Mouse (Mus musculus) CH12.LX (cell line): ENCODE results near the gene Elavl2. TPM values are rescaled to one million over a fixed set of nuclear protein-coding genes. Genes with fewer than 3 reads are reported as not detected.

Experiments
- DNase-seq: peaks from one replicate; pipeline ENCODE4 v3.0.0-alpha.2; 2013; ENCODE audit errors: extremely low read depth
- H3K27ac ChIP-seq: 2 replicates; pipeline ENCODE4 v1.5.1; 2012; ENCODE audit warnings: low read depth, mild to moderate bottlenecking, control low read depth, moderate library complexity; ENCODE audit not compliant: insufficient read depth
- H3K27me3 ChIP-seq: replicated peaks from 2 replicates; pipeline ENCODE3; 2012; ENCODE audit warnings: inconsistent platforms
- H3K36me3 ChIP-seq, 2 experiments: replicated peaks in 1 of 2; 2 replicates each; pipeline versions ENCODE3 to v1.6.1; 2012; ENCODE audit warnings: inconsistent platforms in 1 of 2, low read length in 1 of 2, mild to moderate bottlenecking in 1 of 2, mixed read lengths in 1 of 2, moderate library complexity in 1 of 2; ENCODE audit not compliant: control insufficient read depth in 1 of 2, insufficient read depth in 1 of 2
- H3K4me1 ChIP-seq, 2 experiments: 2 replicates each; pipeline ENCODE4 v1.6.1; 2012; ENCODE audit warnings: inconsistent platforms in 1 of 2, moderate library complexity in 1 of 2; ENCODE audit not compliant: insufficient read depth in 2 of 2, control insufficient read depth in 1 of 2
- H3K4me2 ChIP-seq: 2 replicates; pipeline ENCODE4 v1.6.1; 2012; ENCODE audit warnings: low read depth, mild to moderate bottlenecking, control low read depth; ENCODE audit not compliant: poor library complexity, insufficient read depth, severe bottlenecking
- H3K4me3 ChIP-seq, 3 experiments: fragments of 150-350 bp in 1 of 3; sonication (generic) in 1 of 3; replicated peaks in 1 of 3; 2 replicates each; pipeline versions ENCODE3 to v1.5.1; 2011 to 2012; ENCODE audit warnings: low read depth in 2 of 3, low read length in 2 of 3, mild to moderate bottlenecking in 2 of 3, moderate library complexity in 2 of 3, control low read depth in 1 of 3, improper control_type of control experiment in 1 of 3, inconsistent platforms in 1 of 3, mixed read lengths in 1 of 3; ENCODE audit not compliant: poor library complexity in 1 of 3
- H3K79me2 ChIP-seq: replicated peaks from 2 replicates; pipeline ENCODE4 v1.6.1; 2012; ENCODE audit warnings: mild to moderate bottlenecking, moderate library complexity; ENCODE audit not compliant: control insufficient read depth, poor library complexity, insufficient read depth, severe bottlenecking; ENCODE audit errors: extremely low read depth
- H3K9ac ChIP-seq: 2 replicates; pipeline ENCODE4 v1.6.1; 2012; ENCODE audit warnings: low read depth, mild to moderate bottlenecking, control low read depth, moderate library complexity; ENCODE audit not compliant: insufficient read depth
- H3K9me3 ChIP-seq: replicated peaks from 2 replicates; pipeline ENCODE3; 2012; ENCODE audit warnings: low read length, inconsistent platforms, mixed read lengths
- BHLHE40 ChIP-seq: IDR thresholded peaks from 2 replicates; pipeline ENCODE4 v1.6.1; 2011; ENCODE audit warnings: mild to moderate bottlenecking, low read depth, low read length, improper control_type of control experiment
- CHD1 ChIP-seq: IDR thresholded peaks from 2 replicates; pipeline ENCODE4 v1.6.1; 2012; ENCODE audit warnings: low read depth, low read length, improper control_type of control experiment, inconsistent platforms
- CHD2 ChIP-seq: IDR thresholded peaks from 2 replicates; pipeline ENCODE4 v1.6.1; 2011; ENCODE audit warnings: low read length, improper control_type of control experiment
- CTCF ChIP-seq, 2 experiments: IDR thresholded peaks in 1 of 2; conservative IDR thresholded peaks in 1 of 2; 2 replicates each; pipeline ENCODE4 v1.5.1; 2011 to 2012; ENCODE audit warnings: low read depth in 2 of 2, low read length in 2 of 2, improper control_type of control experiment in 1 of 2, inconsistent platforms in 1 of 2, mild to moderate bottlenecking in 1 of 2, moderate library complexity in 1 of 2
- ELF1 ChIP-seq: IDR thresholded peaks from 2 replicates; pipeline ENCODE4 v1.6.1; 2014; ENCODE audit warnings: low read depth, mild to moderate bottlenecking, inconsistent platforms, low read length, improper control_type of control experiment
- ETS1 ChIP-seq: conservative IDR thresholded peaks from 2 replicates; pipeline ENCODE4 v1.6.1; 2012; ENCODE audit warnings: low read depth, mild to moderate bottlenecking, inconsistent platforms, low read length, improper control_type of control experiment, moderate library complexity
- GABPA ChIP-seq: IDR thresholded peaks from 2 replicates; pipeline ENCODE4 v1.6.1; 2012; ENCODE audit warnings: low read depth, low read length, improper control_type of control experiment, inconsistent platforms; ENCODE audit not compliant: insufficient replicate concordance
- KAT2A ChIP-seq: IDR thresholded peaks from 2 replicates; pipeline ENCODE4 v1.6.1; 2012; ENCODE audit warnings: low read length, improper control_type of control experiment, inconsistent platforms; ENCODE audit not compliant: insufficient replicate concordance
- MAFK ChIP-seq: IDR thresholded peaks from 2 replicates; pipeline ENCODE4 v1.6.1; 2011; ENCODE audit warnings: low read length, improper control_type of control experiment; ENCODE audit not compliant: insufficient replicate concordance
- MAZ ChIP-seq: IDR thresholded peaks from 2 replicates; pipeline ENCODE4 v1.6.1; 2012; ENCODE audit warnings: low read depth, mild to moderate bottlenecking, inconsistent platforms, low read length, improper control_type of control experiment, moderate library complexity
- MEF2A ChIP-seq: IDR thresholded peaks from 2 replicates; pipeline ENCODE4 v1.6.1; 2014; ENCODE audit warnings: low read depth, mild to moderate bottlenecking, inconsistent platforms, low read length, improper control_type of control experiment, borderline replicate concordance
- PAX5 ChIP-seq: IDR thresholded peaks from 2 replicates; pipeline ENCODE4 v1.6.1; 2012; ENCODE audit warnings: low read length, inconsistent platforms, mixed read lengths
- POLR2AphosphoS2 ChIP-seq: IDR thresholded peaks from 2 replicates; pipeline ENCODE4 v1.6.1; 2011; ENCODE audit warnings: low read depth, low read length, improper control_type of control experiment
- RCOR1 ChIP-seq: conservative IDR thresholded peaks from 2 replicates; pipeline ENCODE4 v1.6.1; 2012; ENCODE audit warnings: low read depth, mild to moderate bottlenecking, inconsistent platforms, low read length, improper control_type of control experiment
- SIN3A ChIP-seq: IDR thresholded peaks from 2 replicates; pipeline ENCODE4 v1.6.1; 2012; ENCODE audit warnings: low read length, improper control_type of control experiment, inconsistent platforms
- SMC3 ChIP-seq: IDR thresholded peaks from 2 replicates; pipeline ENCODE4 v1.6.1; 2011; ENCODE audit warnings: low read depth, low read length, improper control_type of control experiment
- UBTF ChIP-seq: IDR thresholded peaks from 2 replicates; pipeline ENCODE4 v1.6.1; 2012; ENCODE audit warnings: low read depth, mild to moderate bottlenecking, inconsistent platforms, low read length, improper control_type of control experiment, moderate library complexity
- ZKSCAN1 ChIP-seq: IDR thresholded peaks from 2 replicates; pipeline ENCODE4 v1.6.1; 2012; ENCODE audit warnings: low read depth, inconsistent platforms, low read length, improper control_type of control experiment, borderline replicate concordance
- ZMIZ1 ChIP-seq: IDR thresholded peaks from 2 replicates; pipeline ENCODE4 v1.6.1; 2012; ENCODE audit warnings: low read depth, mild to moderate bottlenecking, inconsistent platforms, low read length, improper control_type of control experiment
- dilution Hi-C: fragments of 300-500 bp; cut with MboI; formaldehyde crosslinking; loops from 2 replicates; pipeline ENCODE4 v1.14.3; 2020; ENCODE audit warnings: low sequenced_read_pairs; ENCODE audit not compliant: extremely low pct_unique_long_range_greater_than_20kb, extremely low pct_ligation_motif_present
- in situ Hi-C: fragments of 300-500 bp; cut with MboI; formaldehyde crosslinking; loops from 3 replicates; pipeline ENCODE4 v1.14.3; 2019; ENCODE audit warnings: low sequenced_read_pairs, low pct_ligation_motif_present, low pct_unique_long_range_greater_than_20kb, mixed read lengths
- polyA plus RNA-seq: library from polyadenylated mRNA; unstranded; fragments of >175 nt; gene quantifications from 2 replicates; pipeline ENCODE4 v1.2.1, GENCODE M21; 2012; ENCODE audit warnings: low read depth; ENCODE audit not compliant: insufficient read length
- total RNA-seq, 2 experiments: library from RNA; depleted of rRNA; stranded (reverse); fragments of 300-350 nt in 1 of 2; fragments of >200 nt in 1 of 2; gene quantifications; 2 replicates each; pipeline ENCODE4 v1.2.3; 2012 to 2014

Elavl2 gene
- total and polyA plus RNA-seq, 3 experiments, result not detected

DNA sequence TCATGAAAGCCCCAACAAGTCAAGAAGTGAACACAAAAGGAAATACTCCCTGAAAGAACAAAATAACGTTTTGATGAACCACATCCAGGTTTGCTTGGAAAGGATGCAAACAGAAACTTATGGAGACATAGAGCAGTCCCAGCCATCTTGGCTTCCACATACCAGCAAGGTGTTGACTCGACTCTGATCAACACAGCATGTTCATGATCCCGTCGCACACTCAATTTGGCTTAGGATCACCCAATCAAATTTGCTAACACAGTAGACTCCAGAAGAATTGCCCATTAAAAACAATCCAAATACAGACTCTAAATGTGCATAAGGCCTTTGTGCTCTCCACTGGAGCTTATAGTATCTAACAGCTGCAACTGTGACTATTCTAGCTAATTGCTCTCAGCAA, 156.7 kb downstream of the Elavl2 start:
- no peak overlapping the region for H3K4me3 ChIP-seq
- dilution Hi-C loops (no loop called here), in situ Hi-C loops (no loop called here)
- H3K9ac ChIP-seq, result no peak overlapping the region
- H3K79me2 ChIP-seq, result no peaks in the 10 kb centered on the region
- H3K4me2 ChIP-seq, result no peak overlapping the region
- H3K4me1 ChIP-seq, result no peaks in the 10 kb centered on the region
- no peak for TF ChIP-seq KAT2A
- TF ChIP-seq CHD2, result no peak
- no peak for TF ChIP-seq BHLHE40
- no peak for TF ChIP-seq ZKSCAN1
- no peak for TF ChIP-seq ETS1
- TF ChIP-seq RCOR1, result no peak
- TF ChIP-seq SMC3, result no peak
- no peaks in the 10 kb centered on the region for H3K36me3 ChIP-seq
- H3K27ac ChIP-seq, result no peak overlapping the region
- no peak for DNase-seq
- peaks cover 62% of the 10 kb centered on the region for H3K9me3 ChIP-seq
- H3K27me3 ChIP-seq, result no peaks in the 10 kb centered on the region

DNA sequence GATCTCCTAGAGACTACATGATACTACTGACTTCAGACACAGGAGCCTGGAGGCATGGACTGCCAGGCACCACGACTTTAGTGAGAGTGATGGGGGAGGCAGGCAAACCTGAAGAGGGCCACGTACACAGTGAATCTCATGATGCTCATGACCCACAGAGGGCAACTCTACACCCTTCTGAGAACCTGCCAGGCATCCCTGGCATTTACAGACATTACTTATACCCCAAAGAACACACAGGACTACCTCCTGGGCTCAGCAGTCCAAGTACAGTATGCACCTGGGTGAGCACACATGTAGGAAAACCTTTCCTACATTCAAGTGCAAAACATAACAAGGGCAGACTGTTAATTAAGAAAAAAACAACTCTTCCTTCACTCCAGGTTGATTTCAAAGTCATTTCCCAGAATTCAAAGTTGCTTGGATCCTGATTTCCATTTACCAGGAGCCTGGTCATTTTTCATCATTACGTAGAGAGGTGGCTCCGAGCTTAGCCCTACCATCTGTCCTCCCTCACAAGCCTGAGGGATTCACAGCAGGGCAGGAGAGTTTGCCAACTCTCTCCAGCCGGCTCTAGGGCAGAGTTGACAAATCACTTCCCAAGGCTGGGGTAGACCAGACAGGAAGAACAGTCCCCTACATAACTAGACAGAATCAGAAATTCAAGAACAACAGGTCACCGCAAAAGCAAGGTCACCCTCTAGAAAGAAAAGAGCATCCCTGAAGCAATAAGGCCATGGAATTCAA, 161.7 kb downstream of the Elavl2 start:
- H3K4me3 ChIP-seq, result no peak overlapping the region
- dilution Hi-C loops, result no loop called here
- no peak for DNase-seq
- TF ChIP-seq ZMIZ1, result no peak
- no peak for TF ChIP-seq POLR2AphosphoS2
- TF ChIP-seq CHD1, result no peak
- TF ChIP-seq ELF1, result no peak
- no peak for TF ChIP-seq CTCF (conservative IDR thresholded peaks at IDR 0.05 in 1 of 2, IDR thresholded peaks at IDR 0.05 in 1 of 2; ENCODE audit: low read depth in 2 of 2, low read length in 2 of 2)
- TF ChIP-seq MAZ, result no peak
- TF ChIP-seq MAFK, result no peak
- no peak for TF ChIP-seq MEF2A
- TF ChIP-seq PAX5, result no peak
- no peak for TF ChIP-seq SIN3A
- TF ChIP-seq GABPA, result no peak
- TF ChIP-seq RCOR1, result no peak
- no peak for TF ChIP-seq UBTF
- TF ChIP-seq, all 38 proteins: peak for 0
- no peaks in the 10 kb centered on the region for H3K4me1 ChIP-seq
- no peaks in the 10 kb centered on the region for H3K27me3 ChIP-seq
- no peaks in the 10 kb centered on the region for H3K79me2 ChIP-seq
- H3K27ac ChIP-seq, result no peak overlapping the region
- peaks cover 62% of the 10 kb centered on the region for H3K9me3 ChIP-seq
- in situ Hi-C loops, result no loop called here
- H3K4me2 ChIP-seq, result no peak overlapping the region
- H3K36me3 ChIP-seq, result no peaks in the 10 kb centered on the region
- H3K9ac ChIP-seq, result no peak overlapping the region
